Mouse (Mus musculus): ENCODE results near the gene Smurf1.
A peak's percentile ranks its signal among the peaks of the same experiment; 100 is the strongest.

Smurf1 gene

GRCm38 (mm10) chr5:144915828-144916227 is 49.8 kb downstream of the Smurf1 start:
- no peak for DNase-seq (ENCODE audit: low read depth, low spot score)

- DNase-seq (ENCODE audit: low read depth, low spot score), result no peak
These were observed 51.2 kb downstream of the Smurf1 start for GRCm38 (mm10) chr5:144914433-144914906.

- no peak for DNase-seq (ENCODE audit: low read depth, low spot score)
These were observed 51.7 kb downstream of the Smurf1 start for GRCm38 (mm10) chr5:144913923-144914322.

GRCm38 (mm10) chr5:144913361-144913760 is 52.3 kb downstream of the Smurf1 start:
- no peak for DNase-seq (ENCODE audit: low read depth, low spot score)

- DNase-seq (ENCODE audit: low read depth, low spot score), result no peak
These were observed 52.9 kb downstream of the Smurf1 start for GRCm38 (mm10) chr5:144912519-144913310.

GRCm38 (mm10) chr5:144909521-144909920 is 56.1 kb downstream of the Smurf1 start:
- no peak for DNase-seq (ENCODE audit: low read depth, low spot score)

- DNase-seq (ENCODE audit: low read depth, low spot score), result no peak
These were observed 58.1 kb downstream of the Smurf1 start for GRCm38 (mm10) chr5:144907591-144907990.

- no peak for DNase-seq (ENCODE audit: low read depth, low spot score)
These were observed 61.1 kb downstream of the Smurf1 start for GRCm38 (mm10) chr5:144904356-144905134.

- no peak for DNase-seq (ENCODE audit: low read depth, low spot score)
These were observed 63.9 kb downstream of the Smurf1 start for GRCm38 (mm10) chr5:144901791-144902190.

- DNase-seq (ENCODE audit: low read depth, low spot score), result no peak
These were observed 64.6 kb downstream of the Smurf1 start for GRCm38 (mm10) chr5:144901035-144901434.

- no peak for DNase-seq (ENCODE audit: low read depth, low spot score)
These were observed 67.1 kb downstream of the Smurf1 start for GRCm38 (mm10) chr5:144898448-144899052.

- no peak for DNase-seq (ENCODE audit: low read depth, low spot score)
These were observed 67.8 kb downstream of the Smurf1 start for GRCm38 (mm10) chr5:144897881-144898280.

GRCm38 (mm10) chr5:144891276-144891675 is 74.4 kb downstream of the Smurf1 start:
- no peak for DNase-seq (ENCODE audit: low read depth, low spot score)

- no peak for DNase-seq (ENCODE audit: low read depth, low spot score)
These were observed 79.5 kb downstream of the Smurf1 start for GRCm38 (mm10) chr5:144885968-144886650.

- DNase-seq (ENCODE audit: low read depth, low spot score), result no peak
These were observed 80.9 kb downstream of the Smurf1 start for GRCm38 (mm10) chr5:144884629-144885217.

- no peak for DNase-seq (ENCODE audit: low read depth, low spot score)
These were observed 83.8 kb downstream of the Smurf1 start for GRCm38 (mm10) chr5:144881670-144882399.

- no peak for DNase-seq (ENCODE audit: low read depth, low spot score)
These were observed 88.6 kb downstream of the Smurf1 start for GRCm38 (mm10) chr5:144877021-144877420.

GRCm38 (mm10) chr5:144875892-144876291 is 89.8 kb downstream of the Smurf1 start:
- DNase-seq (ENCODE audit: low read depth, low spot score), result peak; percentile 40

- no peak for DNase-seq (ENCODE audit: low read depth, low spot score)
These were observed 90.4 kb downstream of the Smurf1 start for GRCm38 (mm10) chr5:144875227-144875626.

GRCm38 (mm10) chr5:144872867-144873266 is 92.8 kb downstream of the Smurf1 start:
- DNase-seq (ENCODE audit: low read depth, low spot score), result no peak

- no peak for DNase-seq (ENCODE audit: low read depth, low spot score)
These were observed 93.3 kb downstream of the Smurf1 start for GRCm38 (mm10) chr5:144872326-144872725.
